Mouse (Mus musculus): ENCODE measurements around the gene Nr2c2. TPM values are rescaled to one million over a fixed set of nuclear protein-coding genes. Genes with fewer than 3 reads are reported as not detected.

Nr2c2 gene
- total RNA-seq, 1 experiment = 20.8 TPM

DNA sequence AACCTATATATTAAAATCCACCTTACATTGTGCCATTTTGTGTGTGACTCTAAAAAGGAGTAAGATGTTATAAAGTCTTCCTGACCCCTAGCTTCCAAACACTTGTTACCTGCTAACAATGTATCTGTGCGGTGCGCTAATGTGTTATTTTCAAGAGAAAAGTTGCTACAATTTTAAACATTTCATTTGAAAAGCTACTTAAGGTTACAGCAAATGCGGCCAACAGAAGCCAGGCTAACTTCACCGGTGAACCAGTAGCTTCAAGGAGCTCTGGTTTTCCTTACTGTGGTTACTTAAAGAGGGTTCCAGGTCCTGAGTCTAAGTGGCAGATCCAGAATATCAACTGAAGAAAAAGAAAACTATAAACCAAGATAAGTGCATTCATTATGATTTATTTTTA is 1.2 kb upstream of the Nr2c2 start:
- TF ChIP-seq ZC3H11A (IDR thresholded peaks at IDR 0.05; ENCODE audit: borderline replicate concordance, low read depth, low read length) (no peak), MAFK (IDR thresholded peaks at IDR 0.05; ENCODE audit: insufficient read depth, low read depth, low read length) (no peak), CHD2 (IDR thresholded peaks at IDR 0.05; ENCODE audit: low read depth, low read length) (no peak), ZNF384 (IDR thresholded peaks at IDR 0.05; ENCODE audit: low read depth, low read length) (no peak), HCFC1 (IDR thresholded peaks at IDR 0.05; ENCODE audit: borderline replicate concordance, insufficient read depth, low read length) (no peak)
- H3K4me3 ChIP-seq (ENCODE audit: insufficient read depth in 1 of 2, low read depth in 1 of 2, low read length in 2 of 2, poor library complexity in 1 of 2, severe bottlenecking in 1 of 2) = peak overlapping the region in 1 of 2 experiments; percentile 73; a peak in 2 of 4 replicates
- in situ Hi-C loops (cut with MboI; ENCODE audit: low sequenced_read_pairs in 2 of 2, unreplicated experiment in 2 of 2) = no loop called here
- peak overlapping the region; percentile 7; the same call in 1 of the 2 replicates for H3K9ac ChIP-seq (ENCODE audit: insufficient read depth, low read depth, low read length, poor library complexity, severe bottlenecking)
- DNase-seq (ENCODE audit: low read depth, low spot score) = no peak
- no peaks in the 10 kb centered on the region for H3K36me3 ChIP-seq (ENCODE audit: control insufficient read depth, insufficient read depth, low read length, poor library complexity, severe bottlenecking)
- no peaks in the 10 kb centered on the region for H3K9me3 ChIP-seq (ENCODE audit: control insufficient read depth, insufficient read depth, low read depth, low read length)
- no peak overlapping the region; the same call in 1 of the 2 replicates for H3K27ac ChIP-seq (ENCODE audit: insufficient read depth, low read depth, low read length, poor library complexity, severe bottlenecking)
- peaks cover 4 to 10% of the 10 kb centered on the region in 2 experiments; a peak in 2 of 4 replicates for H3K4me1 ChIP-seq (ENCODE audit: control insufficient read depth in 2 of 2, insufficient read depth in 2 of 2, low read length in 2 of 2, poor library complexity in 1 of 2)

DNA sequence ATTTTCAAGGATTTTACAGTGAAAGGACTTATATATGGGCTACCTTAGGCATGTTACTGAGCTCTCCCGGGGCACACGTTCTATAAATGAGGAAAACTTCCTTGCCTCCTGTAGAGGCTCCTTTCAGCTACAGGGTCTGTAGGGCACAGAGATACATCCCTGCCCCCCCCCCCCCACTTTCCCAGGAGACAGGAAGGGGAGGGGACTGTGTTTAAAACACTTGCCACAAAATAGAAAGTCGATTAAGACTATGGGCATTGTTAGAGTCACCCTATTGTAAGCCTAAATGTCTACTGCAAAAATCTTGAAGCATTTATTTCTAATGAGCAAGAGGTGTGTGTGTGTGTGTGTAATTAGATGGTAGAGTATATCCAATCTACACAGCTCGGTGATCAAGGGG is 693 bp upstream of the Nr2c2 start:
- H3K27ac ChIP-seq (ENCODE audit: insufficient read depth, low read depth, low read length, poor library complexity, severe bottlenecking) = peak overlapping the region; percentile 98; the same call in 1 of the 2 replicates
- in situ Hi-C loops (cut with MboI; ENCODE audit: low sequenced_read_pairs in 2 of 2, unreplicated experiment in 2 of 2) = no loop called here
- DNase-seq (ENCODE audit: low read depth, low spot score) = no peak

GRCm38 (mm10) chr6:92091767-92092489 is 738 bp downstream of the Nr2c2 start:
- H3K9me3 ChIP-seq (ENCODE audit: control insufficient read depth, insufficient read depth, low read depth, low read length) = no peaks in the 10 kb centered on the region
- peak overlapping the region; percentile 98 for H3K27ac ChIP-seq (ENCODE audit: insufficient read depth, low read depth, low read length, poor library complexity, severe bottlenecking)
- peak; percentile 83 for TF ChIP-seq CHD2 (IDR thresholded peaks at IDR 0.05; ENCODE audit: low read depth, low read length)
- no peak for TF ChIP-seq ZC3H11A (IDR thresholded peaks at IDR 0.05; ENCODE audit: borderline replicate concordance, low read depth, low read length)
- H3K36me3 ChIP-seq (ENCODE audit: control insufficient read depth, insufficient read depth, low read length, poor library complexity, severe bottlenecking) = no peaks in the 10 kb centered on the region
- DNase-seq (ENCODE audit: low read depth, low spot score) = peak; percentile 98
- H3K4me3 ChIP-seq (ENCODE audit: insufficient read depth in 1 of 2, low read depth in 1 of 2, low read length in 2 of 2, poor library complexity in 1 of 2, severe bottlenecking in 1 of 2) = peak overlapping the region; percentile 73 to 99
- peaks cover 4 to 10% of the 10 kb centered on the region in 2 experiments; a peak in 2 of 4 replicates for H3K4me1 ChIP-seq (ENCODE audit: control insufficient read depth in 2 of 2, insufficient read depth in 2 of 2, low read length in 2 of 2, poor library complexity in 1 of 2)
- in situ Hi-C loops (cut with MboI; ENCODE audit: low sequenced_read_pairs in 2 of 2, unreplicated experiment in 2 of 2) = no loop called here
- H3K9ac ChIP-seq (ENCODE audit: insufficient read depth, low read depth, low read length, poor library complexity, severe bottlenecking) = peak overlapping the region; percentile 99

More for the DNA sequence above, 693 bp upstream of the Nr2c2 start:
- no peaks in the 10 kb centered on the region for H3K9me3 ChIP-seq (ENCODE audit: control insufficient read depth, insufficient read depth, low read depth, low read length)
- H3K4me1 ChIP-seq (ENCODE audit: control insufficient read depth in 2 of 2, insufficient read depth in 2 of 2, low read length in 2 of 2, poor library complexity in 1 of 2) = peaks cover 4 to 10% of the 10 kb centered on the region in 2 experiments; a peak in 2 of 4 replicates
- TF ChIP-seq HCFC1 (IDR thresholded peaks at IDR 0.05; ENCODE audit: borderline replicate concordance, insufficient read depth, low read length) (no peak), CHD2 (IDR thresholded peaks at IDR 0.05; ENCODE audit: low read depth, low read length) (no peak), ZNF384 (IDR thresholded peaks at IDR 0.05; ENCODE audit: low read depth, low read length) (no peak), MAFK (IDR thresholded peaks at IDR 0.05; ENCODE audit: insufficient read depth, low read depth, low read length) (no peak), ZC3H11A (IDR thresholded peaks at IDR 0.05; ENCODE audit: borderline replicate concordance, low read depth, low read length) (no peak)
- H3K4me3 ChIP-seq (ENCODE audit: insufficient read depth in 1 of 2, low read depth in 1 of 2, low read length in 2 of 2, poor library complexity in 1 of 2, severe bottlenecking in 1 of 2) = peak overlapping the region; percentile 73 to 99
- no peaks in the 10 kb centered on the region for H3K36me3 ChIP-seq (ENCODE audit: control insufficient read depth, insufficient read depth, low read length, poor library complexity, severe bottlenecking)
- peak overlapping the region; percentile 99 for H3K9ac ChIP-seq (ENCODE audit: insufficient read depth, low read depth, low read length, poor library complexity, severe bottlenecking)

GRCm38 (mm10) chr6:92092737-92093136 is 1.5 kb downstream of the Nr2c2 start:
- in situ Hi-C loops (cut with MboI; ENCODE audit: low sequenced_read_pairs in 2 of 2, unreplicated experiment in 2 of 2) = no loop called here

More at GRCm38 (mm10) chr6:92092737-92093136, 1.5 kb downstream of the Nr2c2 start:
- Histone ChIP-seq H3K9ac (ENCODE audit: insufficient read depth, low read depth, low read length, poor library complexity, severe bottlenecking) (peak overlapping the region; percentile 89; the same call in 1 of the 2 replicates), H3K36me3 (ENCODE audit: control insufficient read depth, insufficient read depth, low read length, poor library complexity, severe bottlenecking) (no peaks in the 10 kb centered on the region), H3K4me1 (ENCODE audit: control insufficient read depth in 2 of 2, insufficient read depth in 2 of 2, low read length in 2 of 2, poor library complexity in 1 of 2) (peaks cover 4 to 10% of the 10 kb centered on the region in 2 experiments; a peak in 2 of 4 replicates), H3K9me3 (ENCODE audit: control insufficient read depth, insufficient read depth, low read depth, low read length) (no peaks in the 10 kb centered on the region), H3K4me3 (ENCODE audit: insufficient read depth in 1 of 2, low read depth in 1 of 2, low read length in 2 of 2, poor library complexity in 1 of 2, severe bottlenecking in 1 of 2) (peak overlapping the region; percentile 73 to 82), H3K27ac (ENCODE audit: insufficient read depth, low read depth, low read length, poor library complexity, severe bottlenecking) (no peak overlapping the region)
- TF ChIP-seq ZNF384 (IDR thresholded peaks at IDR 0.05; ENCODE audit: low read depth, low read length) (no peak), CHD2 (IDR thresholded peaks at IDR 0.05; ENCODE audit: low read depth, low read length) (no peak), MAFK (IDR thresholded peaks at IDR 0.05; ENCODE audit: insufficient read depth, low read depth, low read length) (no peak), HCFC1 (IDR thresholded peaks at IDR 0.05; ENCODE audit: borderline replicate concordance, insufficient read depth, low read length) (no peak), ZC3H11A (IDR thresholded peaks at IDR 0.05; ENCODE audit: borderline replicate concordance, low read depth, low read length) (no peak)
- DNase-seq (ENCODE audit: low read depth, low spot score) = no peak

Data from ES-E14 (cell line).